Mouse (Mus musculus): ENCODE results near the gene Gm28047. TPM values are rescaled to one million over a fixed set of nuclear protein-coding genes. Genes with fewer than 3 reads are reported as not detected.
"Not testable (repeated sequence)": the region's sequence is repeated elsewhere in the genome, so short reads cannot be mapped to it uniquely, and the experiment has no call there.

Gene Gm28047
- polyA plus RNA-seq, 1 experiment = not detected

DNA sequence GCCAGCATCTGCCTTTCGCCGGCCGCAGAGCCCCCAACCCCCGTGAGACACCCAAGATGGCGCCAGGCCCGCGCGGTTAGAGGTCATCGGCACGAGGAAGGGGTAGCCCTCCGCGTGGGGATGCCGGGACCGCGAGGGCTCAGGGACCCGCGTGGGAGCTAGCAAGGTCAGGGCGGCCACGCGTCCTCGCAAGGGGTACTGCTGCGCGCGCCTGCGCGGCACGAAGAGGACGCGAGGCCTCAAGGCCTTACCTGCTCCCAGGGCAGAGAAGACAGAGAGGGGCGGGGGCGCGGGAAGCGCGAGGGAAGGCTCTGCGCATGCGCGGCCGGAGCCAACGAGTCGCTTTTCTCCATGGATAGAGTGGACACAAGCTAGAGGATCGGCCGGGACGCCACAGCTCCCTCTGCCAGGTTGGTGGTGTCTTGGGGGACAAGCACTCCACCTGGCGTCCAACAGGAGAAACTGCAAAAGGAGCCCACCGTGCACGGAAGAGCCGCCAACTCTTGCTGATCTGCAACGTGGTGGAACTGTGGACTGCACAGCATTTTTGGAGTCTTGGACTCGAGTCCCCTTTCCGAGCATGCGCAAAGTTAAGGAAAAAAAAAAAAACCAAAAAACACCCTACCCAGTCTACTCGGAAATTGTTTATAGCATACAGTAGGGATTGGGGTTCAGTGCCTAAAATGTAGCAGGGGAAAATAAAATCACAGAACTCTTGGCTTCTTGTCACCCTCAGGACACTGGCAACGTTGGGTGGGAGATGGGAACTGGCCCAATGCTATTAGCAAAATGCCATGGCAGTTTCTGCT, 46.1 kb upstream of the Gm28047 start:
- TF ChIP-seq TCF12 (IDR thresholded peaks at IDR 0.05; ENCODE audit: insufficient read depth, poor library complexity, severe bottlenecking) (no peak), USF1 (IDR thresholded peaks at IDR 0.05; ENCODE audit: low read depth) (no peak), POLR2AphosphoS2 (IDR thresholded peaks at IDR 0.05; ENCODE audit: insufficient read length, low read depth) (peak; percentile 98), MYOD1 (IDR thresholded peaks at IDR 0.05; ENCODE audit: control insufficient read depth in 1 of 3, insufficient read length in 2 of 3, low read depth in 2 of 3) (peak in 2 of 3 experiments; percentile 1 to 32), TCF3 (IDR thresholded peaks at IDR 0.05; ENCODE audit: insufficient read length, low read depth) (no peak), MAX (IDR thresholded peaks at IDR 0.05; ENCODE audit: low read depth) (peak; percentile 2), CEBPB (IDR thresholded peaks at IDR 0.05; ENCODE audit: insufficient read depth, poor library complexity, severe bottlenecking) (no peak; the same call in 1 of the 2 replicates), MYOG (IDR thresholded peaks at IDR 0.05; ENCODE audit: control insufficient read depth in 1 of 3, insufficient read depth in 1 of 3, insufficient read length in 2 of 3, low read depth in 2 of 3) (peak in 1 of 3 experiments; percentile 47), E2F4 (IDR thresholded peaks at IDR 0.05; ENCODE audit: insufficient read depth) (peak; percentile 0), REST (IDR thresholded peaks at IDR 0.05; ENCODE audit: insufficient read depth, insufficient read length) (peak; percentile 21), SRF (IDR thresholded peaks at IDR 0.05; ENCODE audit: control insufficient read depth, insufficient read length, low read depth) (peak; percentile 81), POLR2A (IDR thresholded peaks at IDR 0.05; ENCODE audit: insufficient read length, low read depth) (peak; percentile 93)
- peaks cover 29% of the 10 kb centered on the region for H3K79me2 ChIP-seq (ENCODE audit: control insufficient read depth, insufficient read depth)
- H3K27me3 ChIP-seq (ENCODE audit: control insufficient read depth, insufficient read depth, insufficient read length) = no peaks in the 10 kb centered on the region
- H3K4me3 ChIP-seq = peak overlapping the region; percentile 70
- H3K36me3 ChIP-seq (ENCODE audit: control insufficient read depth, insufficient read depth) = peaks cover 19% of the 10 kb centered on the region
- peak overlapping the region; percentile 92 for H3ac ChIP-seq (ENCODE audit: control insufficient read depth, insufficient read length)
- peak overlapping the region; percentile 96 for H3K4me2 ChIP-seq (ENCODE audit: low read depth)

DNA sequence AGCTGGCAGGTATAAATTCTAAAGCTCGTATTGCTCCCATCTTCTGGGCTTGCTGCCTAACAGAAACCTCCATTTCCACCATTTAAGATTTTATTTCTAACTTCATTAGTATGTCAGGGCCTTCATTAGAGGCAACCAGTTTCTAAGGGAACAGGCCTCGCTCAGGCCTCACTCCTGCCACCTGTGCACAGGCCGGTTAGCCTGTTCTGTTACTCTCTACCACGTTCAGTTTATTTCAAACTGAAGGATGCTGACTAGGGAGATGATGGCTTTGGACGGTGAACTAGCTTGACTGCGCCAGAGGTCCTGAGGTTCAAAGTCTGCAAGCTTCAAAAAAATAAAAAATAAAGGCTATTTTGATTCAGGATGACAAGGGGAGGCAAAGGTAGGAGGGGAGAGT, 45.4 kb upstream of the Gm28047 start:
- H3K4me2 ChIP-seq (ENCODE audit: low read depth) = peak overlapping the region; percentile 93
- H3K27me3 ChIP-seq (ENCODE audit: control insufficient read depth, insufficient read depth, insufficient read length) = no peaks in the 10 kb centered on the region
- TF ChIP-seq MYOD1 (IDR thresholded peaks at IDR 0.05; ENCODE audit: control insufficient read depth in 1 of 3, insufficient read length in 2 of 3, low read depth in 2 of 3) (peak in 1 of 3 experiments; percentile 49), E2F4 (IDR thresholded peaks at IDR 0.05; ENCODE audit: insufficient read depth) (no peak)
- peaks cover 26% of the 10 kb centered on the region for H3K36me3 ChIP-seq (ENCODE audit: control insufficient read depth, insufficient read depth)
- H3K79me2 ChIP-seq (ENCODE audit: control insufficient read depth, insufficient read depth) = peaks cover 29% of the 10 kb centered on the region
- H3ac ChIP-seq (ENCODE audit: control insufficient read depth, insufficient read length) = peak overlapping the region; percentile 92
- H3K4me3 ChIP-seq = peak overlapping the region; percentile 70

DNA sequence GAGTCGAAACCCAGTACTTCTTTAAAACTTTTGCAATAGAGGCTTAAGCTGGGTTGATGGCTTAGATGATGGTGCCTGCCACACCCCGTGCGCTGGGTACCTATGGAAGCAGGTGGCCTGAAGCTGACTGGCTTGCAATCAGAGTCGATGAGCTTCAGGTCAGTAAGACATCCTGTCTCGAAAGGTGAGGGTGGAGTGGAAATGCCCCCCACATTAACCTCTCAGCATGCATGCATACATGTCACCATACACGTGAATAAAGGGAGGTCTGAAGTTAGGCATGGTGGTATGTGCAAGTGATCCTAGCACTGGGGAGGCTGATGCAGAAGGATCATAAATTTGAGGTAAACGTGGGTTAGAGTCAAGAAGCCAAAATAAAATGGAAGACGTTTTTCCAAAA, 44.7 kb upstream of the Gm28047 start:
- H3K27me3 ChIP-seq (ENCODE audit: control insufficient read depth, insufficient read depth, insufficient read length) = no peaks in the 10 kb centered on the region
- TF ChIP-seq POLR2AphosphoS2 (IDR thresholded peaks at IDR 0.05; ENCODE audit: insufficient read length, low read depth) (peak; percentile 60), MYOG (IDR thresholded peaks at IDR 0.05; ENCODE audit: control insufficient read depth in 1 of 3, insufficient read depth in 1 of 3, insufficient read length in 2 of 3, low read depth in 2 of 3) (no peak)
- H3ac ChIP-seq (ENCODE audit: control insufficient read depth, insufficient read length) = no peak overlapping the region
- H3K79me2 ChIP-seq (ENCODE audit: control insufficient read depth, insufficient read depth) = peaks cover 29% of the 10 kb centered on the region
- H3K36me3 ChIP-seq (ENCODE audit: control insufficient read depth, insufficient read depth) = peaks cover 33% of the 10 kb centered on the region
- H3K4me2 ChIP-seq (ENCODE audit: low read depth) = peak overlapping the region; percentile 93
- peak overlapping the region; percentile 70 for H3K4me3 ChIP-seq

DNA sequence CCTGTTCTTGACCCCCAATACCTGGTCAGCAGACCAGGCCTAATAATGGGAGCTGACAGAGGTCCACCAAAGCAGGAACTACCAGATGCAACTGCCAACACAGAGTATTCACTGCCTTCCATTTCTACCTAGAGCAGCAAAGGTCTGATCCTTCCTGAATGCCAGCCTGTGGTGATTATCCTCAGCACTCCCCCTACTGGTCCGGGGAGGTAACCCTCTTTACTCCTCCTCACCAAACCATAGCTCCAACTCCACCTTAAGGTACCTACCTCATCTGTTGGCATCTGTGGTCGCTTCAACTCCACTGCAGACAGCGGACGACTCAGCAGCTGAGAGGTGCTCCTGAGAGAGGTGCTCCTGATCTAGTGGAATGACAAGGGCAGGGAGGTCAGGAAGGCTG, 40.6 kb upstream of the Gm28047 start:
- TF ChIP-seq E2F4 (IDR thresholded peaks at IDR 0.05; ENCODE audit: insufficient read depth) = no peak
- no peak for TF ChIP-seq SRF (IDR thresholded peaks at IDR 0.05; ENCODE audit: control insufficient read depth, insufficient read length, low read depth)
- no peak for TF ChIP-seq POLR2A (IDR thresholded peaks at IDR 0.05; ENCODE audit: insufficient read length, low read depth)
- no peak for TF ChIP-seq TCF3 (IDR thresholded peaks at IDR 0.05; ENCODE audit: insufficient read length, low read depth)
- TF ChIP-seq MYOD1 (IDR thresholded peaks at IDR 0.05; ENCODE audit: control insufficient read depth in 1 of 3, insufficient read length in 2 of 3, low read depth in 2 of 3) = no peak
- TF ChIP-seq MYOG (IDR thresholded peaks at IDR 0.05; ENCODE audit: control insufficient read depth in 1 of 3, insufficient read depth in 1 of 3, insufficient read length in 2 of 3, low read depth in 2 of 3) = no peak
- TF ChIP-seq REST (IDR thresholded peaks at IDR 0.05; ENCODE audit: insufficient read depth, insufficient read length) = no peak
- TF ChIP-seq TCF12 (IDR thresholded peaks at IDR 0.05; ENCODE audit: insufficient read depth, poor library complexity, severe bottlenecking) = no peak
- no peak for TF ChIP-seq CEBPB (IDR thresholded peaks at IDR 0.05; ENCODE audit: insufficient read depth, poor library complexity, severe bottlenecking)
- no peak for TF ChIP-seq USF1 (IDR thresholded peaks at IDR 0.05; ENCODE audit: low read depth)
- no peak overlapping the region for H3ac ChIP-seq (ENCODE audit: control insufficient read depth, insufficient read length)
- no peaks in the 10 kb centered on the region for H3K27me3 ChIP-seq (ENCODE audit: control insufficient read depth, insufficient read depth, insufficient read length)
- H3K36me3 ChIP-seq (ENCODE audit: control insufficient read depth, insufficient read depth) = peaks cover 63% of the 10 kb centered on the region
- H3K4me3 ChIP-seq = no peak overlapping the region
- peaks cover 26% of the 10 kb centered on the region for H3K79me2 ChIP-seq (ENCODE audit: control insufficient read depth, insufficient read depth)
- H3K4me2 ChIP-seq (ENCODE audit: low read depth) = no peak overlapping the region

DNA sequence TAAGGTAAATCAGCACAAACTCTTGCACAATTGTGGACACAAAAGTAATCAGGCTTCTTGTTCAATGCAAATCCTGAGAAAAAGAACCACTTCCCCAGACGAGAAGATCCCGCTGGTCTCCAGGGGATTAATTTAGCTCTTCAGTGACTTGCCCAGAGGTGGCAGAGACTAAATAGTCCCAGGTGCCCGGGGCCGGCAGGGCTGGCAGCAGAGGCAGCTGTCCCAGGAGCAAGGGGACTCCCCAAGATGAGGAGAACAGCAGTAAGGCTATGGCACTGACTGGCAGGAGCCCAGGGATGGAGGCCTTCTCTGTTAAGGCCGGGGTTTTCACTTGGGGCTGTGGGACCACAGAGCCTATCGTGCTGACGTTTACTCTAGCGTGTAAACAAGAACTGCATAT, 39.0 kb upstream of the Gm28047 start:
- peaks cover 63% of the 10 kb centered on the region for H3K36me3 ChIP-seq (ENCODE audit: control insufficient read depth, insufficient read depth)
- peaks cover 9% of the 10 kb centered on the region for H3K79me2 ChIP-seq (ENCODE audit: control insufficient read depth, insufficient read depth)
- H3ac ChIP-seq (ENCODE audit: control insufficient read depth, insufficient read length) = no peak overlapping the region
- H3K27me3 ChIP-seq (ENCODE audit: control insufficient read depth, insufficient read depth, insufficient read length) = no peaks in the 10 kb centered on the region
- no peak overlapping the region for H3K4me2 ChIP-seq (ENCODE audit: low read depth)
- no peak overlapping the region for H3K4me3 ChIP-seq
- no peak for TF ChIP-seq REST (IDR thresholded peaks at IDR 0.05; ENCODE audit: insufficient read depth, insufficient read length)
- TF ChIP-seq TCF12 (IDR thresholded peaks at IDR 0.05; ENCODE audit: insufficient read depth, poor library complexity, severe bottlenecking) = no peak
- TF ChIP-seq MYOD1 (IDR thresholded peaks at IDR 0.05; ENCODE audit: control insufficient read depth in 1 of 3, insufficient read length in 2 of 3, low read depth in 2 of 3) = no peak
- no peak for TF ChIP-seq POLR2A (IDR thresholded peaks at IDR 0.05; ENCODE audit: insufficient read length, low read depth)

DNA sequence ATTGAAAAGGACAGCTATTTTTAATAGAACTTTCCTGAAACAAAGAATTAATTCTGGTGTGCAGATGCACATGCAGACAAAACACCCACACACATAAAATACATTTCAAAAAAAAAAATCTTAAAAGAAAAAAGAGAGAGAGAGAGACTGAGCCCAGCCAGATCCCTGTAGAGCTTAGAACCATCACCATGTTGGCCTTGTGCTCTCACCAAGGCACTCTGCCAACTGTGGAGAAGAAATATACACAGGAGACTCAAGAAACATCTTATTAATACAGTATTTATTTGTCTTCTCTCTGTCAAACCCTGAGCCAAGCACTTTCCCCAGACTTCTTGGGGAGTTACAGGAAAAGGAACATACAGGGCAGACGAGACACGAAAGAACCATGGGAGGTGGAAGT, 37.7 kb upstream of the Gm28047 start:
- not testable (repeated sequence) for H3K27me3 ChIP-seq (ENCODE audit: control insufficient read depth, insufficient read depth, insufficient read length); H3K79me2 ChIP-seq (ENCODE audit: control insufficient read depth, insufficient read depth); H3K4me2 ChIP-seq (ENCODE audit: low read depth); H3ac ChIP-seq (ENCODE audit: control insufficient read depth, insufficient read length); H3K4me3 ChIP-seq
- H3K36me3 ChIP-seq (ENCODE audit: control insufficient read depth, insufficient read depth) = peaks cover 58% of the 10 kb centered on the region
